Mouse (Mus musculus) hindbrain, embryonic 10.5 days (tissue): ENCODE results near the gene Notch4. TPM values are rescaled to one million over a fixed set of nuclear protein-coding genes. Genes with fewer than 3 reads are reported as not detected.

Source experiments
- DNase-seq: peaks from one replicate; pipeline ENCODE4 v3.0.0-alpha.2; 2017; ENCODE audit warnings: low spot score
- H3K27ac ChIP-seq: fragments of 300-500 bp; sonication (generic); 2 replicates; pipeline ENCODE4 v1.5.1; 2016; ENCODE audit warnings: mild to moderate bottlenecking, moderate library complexity
- H3K27me3 ChIP-seq: fragments of 300-500 bp; sonication (generic); 2 replicates; pipeline ENCODE4 v1.6.1; 2016; ENCODE audit warnings: mild to moderate bottlenecking; ENCODE audit not compliant: poor library complexity, insufficient read depth, severe bottlenecking
- H3K36me3 ChIP-seq: fragments of 300-500 bp; sonication (generic); 2 replicates; pipeline ENCODE4 v1.6.1; 2016; ENCODE audit warnings: mild to moderate bottlenecking, moderate library complexity
- H3K4me1 ChIP-seq: fragments of 300-500 bp; sonication (generic); replicated peaks from 2 replicates; pipeline ENCODE4 v1.6.1; 2016; ENCODE audit warnings: mild to moderate bottlenecking
- H3K4me3 ChIP-seq: fragments of 300-500 bp; sonication (generic); 2 replicates; pipeline ENCODE4 v1.5.1; 2016; ENCODE audit warnings: mild to moderate bottlenecking, moderate library complexity
- H3K9me3 ChIP-seq: fragments of 300-500 bp; sonication (generic); 2 replicates; pipeline ENCODE4 v1.6.1; 2016; ENCODE audit warnings: mild to moderate bottlenecking, moderate library complexity
- WGBS: fragments of 180-500 bp; shearing (Covaris S2); methylation state at CpG from one replicate; pipeline ENCODE4 v1.1.7; 2016; 5-methylcytosine and 5-hydroxymethylcytosine counted together
- polyA plus RNA-seq: library from polyadenylated mRNA; unstranded; fragments of >200 nt; fragmentation: Nextera tagmentation; extraction: Ambion mirVana; gene quantifications from 2 replicates; pipeline ENCODE4 v1.2.1, GENCODE M21; 2016

Gene Notch4
- polyA plus RNA-seq, 1 experiment from 2014 or later: 12.5 TPM

- Histone ChIP-seq H3K4me3 (no peak overlapping the region), H3K27ac (no peak overlapping the region), H3K36me3 (no peaks in the 10 kb centered on the region), H3K27me3 (peaks cover 48% of the 10 kb centered on the region), H3K4me1 (peaks cover 33% of the 10 kb centered on the region), H3K9me3 (no peaks in the 10 kb centered on the region)
- DNase-seq: no peak
- WGBS: 75% methylated on average over 2 of the region's 2 CpGs
Observed at GRCm38 (mm10) chr17:34635671-34636070, 71.6 kb downstream of the Notch4 start.

- H3K9me3 ChIP-seq: no peaks in the 10 kb centered on the region
- no peak overlapping the region for H3K27ac ChIP-seq
- H3K4me1 ChIP-seq: peaks cover 25% of the 10 kb centered on the region
- 70% methylated on average over 3 of the region's 3 CpGs for WGBS
- H3K27me3 ChIP-seq: peaks cover 30% of the 10 kb centered on the region
- H3K4me3 ChIP-seq: no peak overlapping the region
- H3K36me3 ChIP-seq: no peaks in the 10 kb centered on the region
- DNase-seq: no peak
Observed at GRCm38 (mm10) chr17:34637459-34637858, 73.4 kb downstream of the Notch4 start.

Other genes with a start within 250 kb of the Notch4 start
- not detected in 2 replicates for gene H2-Eb2, start 238.6 kb upstream of the Notch4 start, polyA plus RNA-seq
- not detected in 2 replicates for gene Btnl2, start 209.4 kb upstream of the Notch4 start, polyA plus RNA-seq
- gene Btnl1, start 187.1 kb upstream of the Notch4 start, polyA plus RNA-seq: not detected in 2 replicates
- gene BC051142, start 165.4 kb upstream of the Notch4 start, polyA plus RNA-seq: 1.4 and 2.0 TPM in 2 replicates
- gene Btnl4, start 87.0 kb upstream of the Notch4 start, polyA plus RNA-seq: not detected in 2 replicates
- not detected in 2 replicates for gene Btnl6, start 46.9 kb upstream of the Notch4 start, polyA plus RNA-seq
- gene Gpsm3, start 25.5 kb downstream of the Notch4 start, polyA plus RNA-seq: 8.1 and 8.4 TPM in 2 replicates
- 17.7 and 17.8 TPM in 2 replicates for gene Pbx2, start 27.0 kb downstream of the Notch4 start, polyA plus RNA-seq
- 2.0 and 2.7 TPM in 2 replicates for gene Ager, start 33.6 kb downstream of the Notch4 start, polyA plus RNA-seq
- 202 and 223 TPM in 2 replicates for gene Rnf5, start 39.4 kb downstream of the Notch4 start, polyA plus RNA-seq
- 68.1 and 104 TPM in 2 replicates for gene Agpat1, start 40.0 kb downstream of the Notch4 start, polyA plus RNA-seq
- gene Egfl8, start 51.7 kb downstream of the Notch4 start, polyA plus RNA-seq: 6.0 and 6.1 TPM in 2 replicates
- gene Ppt2, start 64.2 kb downstream of the Notch4 start, polyA plus RNA-seq: 22.7 and 28.7 TPM in 2 replicates
- 0.58 and 1.4 TPM in 2 replicates for gene Prrt1, start 65.3 kb downstream of the Notch4 start, polyA plus RNA-seq
- 19.4 and 19.6 TPM in 2 replicates for gene Fkbpl, start 80.5 kb downstream of the Notch4 start, polyA plus RNA-seq
- gene Atf6b, start 82.9 kb downstream of the Notch4 start, polyA plus RNA-seq: 111 and 118 TPM in 2 replicates
- 0.01 and 0.02 TPM in 2 replicates for gene Tnxb, start 106.3 kb downstream of the Notch4 start, polyA plus RNA-seq
- not detected in 2 replicates for gene C4b, start 179.6 kb downstream of the Notch4 start, polyA plus RNA-seq
- gene Cyp21a1, start 240.3 kb downstream of the Notch4 start, polyA plus RNA-seq: not detected in 2 replicates